Mouse (Mus musculus) neutrophil, adult 83 days (primary cell): Measurements from ENCODE around the gene Pfn5. TPM values are rescaled to one million over a fixed set of nuclear protein-coding genes. Genes with fewer than 3 reads are reported as not detected.

ENCODE experiments used
- total RNA-seq, 2 experiments: library from RNA; stranded (reverse); gene quantifications; one replicate each; pipeline ENCODE4 v1.2.4; 2023

Gene Pfn5
- total RNA-seq = not detected

DNA sequence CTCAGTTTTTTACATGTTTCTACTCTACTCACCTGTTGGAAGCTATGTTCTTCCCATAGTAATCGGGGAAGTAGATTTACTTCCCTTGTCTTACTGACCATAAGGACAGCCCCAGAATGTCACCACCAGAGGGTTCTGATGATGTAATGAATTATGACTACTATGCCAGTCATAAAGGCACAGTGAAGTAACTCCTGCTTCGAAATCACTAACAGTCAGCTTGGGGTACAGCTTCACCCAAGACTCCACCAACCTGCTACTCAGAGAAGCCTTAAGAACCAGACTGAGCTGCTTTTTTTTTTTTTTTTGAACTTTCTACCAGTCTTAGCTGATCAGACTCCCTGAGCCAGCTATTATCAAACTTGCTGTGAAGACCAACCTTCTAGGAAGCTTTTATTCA is at the start of gene Pfn5, which contains the start of gene Asb12:
Gene Pfn5, plus strand, starts transcription at position 218 of the 400 bp plus-strand sequence.
Gene Asb12, minus strand, starts transcription at position 101 of the 400 bp plus-strand sequence.

Other genes starting within 250 kb of the Pfn5 start
- gene Amer1, start 113.2 kb upstream of the Pfn5 start, total RNA-seq = 1 to 10 TPM; 2.5 TPM
- gene Asb12, start 117 bp upstream of the Pfn5 start, total RNA-seq = not detected
- 1 to 10 TPM in 1 of 2 experiments, under 1 TPM in 1; 0.75 to 1.6 TPM for gene Zc4h2, start 100.4 kb downstream of the Pfn5 start, total RNA-seq
- gene Zc3h12b, start 153.6 kb downstream of the Pfn5 start, total RNA-seq = not detected